Mouse (Mus musculus) kidney, embryonic 14.5 days (tissue): ENCODE measurements around the gene Slc45a1. TPM values are rescaled to one million over a fixed set of nuclear protein-coding genes. Genes with fewer than 3 reads are reported as not detected.

ENCODE experiments used
- ATAC-seq: fragments of 200-750 bp; cut with Nextera tagmentation; 2 replicates; pipeline ENCODE4 v1.8.0; 2017; ENCODE audit warnings: moderate number of reproducible peaks, mild to moderate bottlenecking, moderate TSS enrichment, moderate library complexity; ENCODE audit not compliant: low FRiP score, low TSS enrichment
- H3K27ac ChIP-seq: fragments of 300-500 bp; sonication (generic); 2 replicates; pipeline ENCODE4 v1.5.1; 2014; ENCODE audit warnings: low read depth, mild to moderate bottlenecking, low read length, moderate library complexity, mixed read lengths
- H3K27me3 ChIP-seq: fragments of 300-500 bp; sonication (generic); 2 replicates; pipeline ENCODE4 v1.6.1; 2014; ENCODE audit warnings: mild to moderate bottlenecking, low read length; ENCODE audit not compliant: control insufficient read depth, insufficient read depth
- H3K36me3 ChIP-seq: fragments of 300-500 bp; sonication (generic); 2 replicates; pipeline ENCODE4 v1.6.1; 2014; ENCODE audit warnings: low read length, mixed read lengths; ENCODE audit not compliant: control insufficient read depth, insufficient read depth
- H3K4me1 ChIP-seq: fragments of 300-500 bp; sonication (generic); 2 replicates; pipeline ENCODE4 v1.6.1; 2014; ENCODE audit warnings: low read length, mixed read lengths; ENCODE audit not compliant: control insufficient read depth, insufficient read depth
- H3K4me2 ChIP-seq: fragments of 300-500 bp; sonication (generic); replicated peaks from 2 replicates; pipeline ENCODE4 v1.6.1; 2014; ENCODE audit warnings: low read depth, mild to moderate bottlenecking, low read length
- H3K4me3 ChIP-seq: fragments of 300-500 bp; sonication (generic); 2 replicates; pipeline ENCODE4 v1.5.1; 2014; ENCODE audit warnings: mild to moderate bottlenecking, low read length
- H3K9ac ChIP-seq: fragments of 300-500 bp; sonication (generic); 2 replicates; pipeline ENCODE4 v1.6.1; 2014; ENCODE audit warnings: low read depth, mild to moderate bottlenecking, low read length, moderate library complexity
- H3K9me3 ChIP-seq: fragments of 300-500 bp; sonication (generic); 2 replicates; pipeline ENCODE4 v1.6.1; 2016; ENCODE audit warnings: low read length; ENCODE audit not compliant: control insufficient read depth
- WGBS: fragments of 180-500 bp; shearing (Covaris S2); extraction: QIAGEN DNeasy Blood & Tissue Kit; methylation state at CpG from one replicate; pipeline ENCODE4 v1.1.7; 2014; 5-methylcytosine and 5-hydroxymethylcytosine counted together
- polyA plus RNA-seq: library from polyadenylated mRNA; unstranded; fragments of >200 nt; fragmentation: Nextera tagmentation; extraction: Ambion mirVana; gene quantifications from 2 replicates; pipeline ENCODE4 v1.2.1, GENCODE M21; 2014

The Slc45a1 gene
- polyA plus RNA-seq, 1 experiment from 2014 or later = not detected

DNA sequence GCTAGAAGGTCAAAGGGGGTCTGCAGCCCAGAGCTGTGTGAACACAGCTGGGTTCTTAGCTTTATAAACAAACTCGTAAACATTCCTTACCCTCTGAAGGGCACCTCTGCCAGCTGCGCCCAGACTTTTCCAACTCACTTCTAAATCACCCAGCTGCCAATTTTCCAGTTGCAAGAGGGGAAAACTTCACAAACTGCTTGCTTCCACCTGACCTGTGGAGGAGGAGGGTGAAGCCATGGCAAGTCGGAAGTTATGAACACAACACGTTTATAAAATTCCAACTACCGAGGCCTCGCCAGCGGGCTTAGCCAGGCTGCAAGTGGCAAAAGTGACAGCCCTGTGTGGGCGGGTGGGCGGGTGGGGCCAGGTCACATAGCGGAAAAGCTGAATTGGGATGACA lies 13.8 kb upstream of the Slc45a1 start:
- WGBS = 56% methylated on average over 10 of the region's 10 CpGs
- 0 out of 2 replicates have a peak, but pooled peaks cover 3% of the 10 kb centered on the region for H3K9me3 ChIP-seq
- no peaks in the 10 kb centered on the region for H3K36me3 ChIP-seq
- H3K9ac ChIP-seq = no peak overlapping the region
- H3K27me3 ChIP-seq = no peaks in the 10 kb centered on the region
- ATAC-seq = no peak
- no peak overlapping the region for H3K4me2 ChIP-seq
- no peak overlapping the region for H3K27ac ChIP-seq
- H3K4me3 ChIP-seq = no peak overlapping the region
- H3K4me1 ChIP-seq = peaks cover 12% of the 10 kb centered on the region

DNA sequence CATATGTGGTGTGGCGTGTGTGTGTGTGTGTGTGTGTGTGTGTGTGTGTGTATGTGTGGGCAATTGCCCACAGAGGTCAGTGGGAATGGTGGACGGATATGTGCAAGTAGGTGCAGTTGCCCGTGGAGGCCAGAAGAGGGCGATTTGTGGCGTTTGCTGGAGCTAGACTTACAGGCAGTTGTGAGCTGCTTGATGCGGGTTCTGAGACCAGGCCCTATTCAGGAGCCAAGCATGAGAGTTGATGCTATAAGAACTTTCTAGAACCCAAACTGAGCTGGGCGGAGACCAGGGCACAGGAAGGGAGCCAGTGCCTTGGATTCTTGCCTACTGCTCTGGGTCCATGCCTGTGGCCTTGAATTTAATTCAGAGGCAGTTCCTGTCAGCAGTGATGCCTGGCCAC lies 12.8 kb upstream of the Slc45a1 start:
- no peak overlapping the region for H3K27ac ChIP-seq
- H3K9ac ChIP-seq = no peak overlapping the region
- no peak overlapping the region for H3K4me3 ChIP-seq
- no peak overlapping the region for H3K4me2 ChIP-seq
- 84% methylated on average over 7 of the region's 7 CpGs for WGBS
- ATAC-seq = no peak
- H3K4me1 ChIP-seq = peaks cover 13% of the 10 kb centered on the region
- no peaks in the 10 kb centered on the region for H3K36me3 ChIP-seq
- no peaks in the 10 kb centered on the region for H3K27me3 ChIP-seq
- 0 out of 2 replicates have a peak, but pooled peaks cover 3% of the 10 kb centered on the region for H3K9me3 ChIP-seq

DNA sequence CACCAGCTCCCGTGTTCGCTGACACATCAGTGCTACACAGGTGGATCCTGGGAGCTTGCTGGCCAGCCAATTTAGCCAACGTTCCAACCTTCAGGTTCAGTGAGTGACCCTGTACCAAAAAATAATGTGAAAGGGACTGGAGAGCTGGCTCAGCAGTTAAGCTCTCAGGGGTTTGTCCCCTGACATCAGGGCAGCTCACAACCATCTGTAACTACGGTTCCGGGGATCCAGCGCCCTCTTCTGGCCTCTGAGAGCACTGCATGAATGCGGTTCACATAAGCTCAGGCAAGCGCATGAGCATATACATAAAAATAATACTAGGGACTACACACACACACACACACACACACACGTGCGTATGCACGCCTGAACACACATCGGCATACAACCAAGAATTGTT lies 11.2 kb upstream of the Slc45a1 start:
- Histone ChIP-seq H3K4me3 (no peak overlapping the region), H3K9ac (no peak overlapping the region), H3K4me1 (peaks cover 13% of the 10 kb centered on the region), H3K27me3 (no peaks in the 10 kb centered on the region), H3K4me2 (no peak overlapping the region), H3K9me3 (no peaks in the 10 kb centered on the region), H3K27ac (no peak overlapping the region), H3K36me3 (no peaks in the 10 kb centered on the region)
- no peak for ATAC-seq
- WGBS = 61% methylated on average over 12 of the region's 12 CpGs

DNA sequence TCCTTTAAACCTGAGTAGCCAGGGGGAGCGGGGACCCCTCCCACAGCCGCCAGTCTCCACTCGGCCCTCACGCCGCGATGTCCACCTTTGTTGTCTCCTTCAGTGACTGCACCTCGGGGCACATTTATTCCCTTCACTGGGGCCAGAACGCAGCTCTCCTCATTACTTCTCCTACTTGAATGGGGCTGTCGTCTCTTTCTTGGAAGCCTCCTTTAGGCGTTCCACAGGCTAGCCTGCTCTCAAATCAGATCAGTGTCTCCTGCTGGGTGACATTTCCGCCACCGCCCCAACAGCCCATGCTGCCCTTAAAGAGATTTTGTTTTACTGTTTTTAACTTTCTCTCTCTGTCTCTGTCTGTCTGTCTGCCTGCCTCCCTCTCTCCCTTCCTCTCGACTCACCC lies 9.9 kb upstream of the Slc45a1 start:
- no peaks in the 10 kb centered on the region for H3K27me3 ChIP-seq
- no peak overlapping the region for H3K27ac ChIP-seq
- ATAC-seq = no peak
- H3K36me3 ChIP-seq = no peaks in the 10 kb centered on the region
- peak overlapping the region; percentile 13; the same call in 1 of the 2 replicates for H3K4me3 ChIP-seq
- H3K9ac ChIP-seq = peak overlapping the region; percentile 14; the same call in 1 of the 2 replicates
- 4% methylated on average over 13 of the region's 13 CpGs for WGBS
- H3K9me3 ChIP-seq = no peaks in the 10 kb centered on the region
- H3K4me2 ChIP-seq = peak overlapping the region; percentile 43
- H3K4me1 ChIP-seq = peaks cover 13% of the 10 kb centered on the region

DNA sequence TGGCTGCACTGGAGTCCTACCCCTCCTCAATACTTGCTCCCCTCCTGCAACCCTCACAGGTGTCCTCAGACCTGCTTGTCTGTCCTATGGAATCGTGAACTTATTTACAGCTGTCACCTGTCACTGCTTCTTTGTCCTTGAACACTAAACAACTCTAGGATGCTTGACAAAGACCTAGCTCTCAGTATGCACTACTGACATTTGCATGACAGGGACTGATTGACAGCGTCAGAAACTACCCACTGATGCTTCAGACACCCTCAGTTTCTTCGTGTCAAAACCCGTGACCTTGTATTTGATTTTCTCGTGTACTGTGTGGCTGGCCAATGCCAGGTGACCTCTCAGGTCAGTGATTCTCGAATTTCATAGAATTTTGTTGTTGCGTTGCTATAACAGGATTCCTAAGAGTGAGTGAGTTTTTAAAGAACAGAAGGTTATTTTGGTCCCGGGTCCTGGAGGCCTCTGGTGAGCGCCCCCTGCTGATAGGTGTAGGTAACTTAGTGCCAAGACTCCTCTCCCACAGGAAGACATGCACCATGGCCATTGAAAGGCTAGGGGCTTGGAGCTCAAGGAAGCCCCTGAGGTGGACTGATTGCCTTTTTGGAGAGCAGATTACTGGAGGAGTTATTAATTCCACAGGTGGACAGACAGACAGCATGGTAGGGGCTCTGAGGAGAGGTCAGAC lies 8.1 kb upstream of the Slc45a1 start:
- Histone ChIP-seq H3K36me3 (no peaks in the 10 kb centered on the region), H3K4me1 (peaks cover 13% of the 10 kb centered on the region), H3K27me3 (no peaks in the 10 kb centered on the region), H3K9ac (no peak overlapping the region), H3K27ac (no peak overlapping the region), H3K9me3 (no peaks in the 10 kb centered on the region), H3K4me2 (no peak overlapping the region), H3K4me3 (no peak overlapping the region)
- no peak for ATAC-seq
- 77% methylated on average over 9 of the region's 9 CpGs for WGBS

DNA sequence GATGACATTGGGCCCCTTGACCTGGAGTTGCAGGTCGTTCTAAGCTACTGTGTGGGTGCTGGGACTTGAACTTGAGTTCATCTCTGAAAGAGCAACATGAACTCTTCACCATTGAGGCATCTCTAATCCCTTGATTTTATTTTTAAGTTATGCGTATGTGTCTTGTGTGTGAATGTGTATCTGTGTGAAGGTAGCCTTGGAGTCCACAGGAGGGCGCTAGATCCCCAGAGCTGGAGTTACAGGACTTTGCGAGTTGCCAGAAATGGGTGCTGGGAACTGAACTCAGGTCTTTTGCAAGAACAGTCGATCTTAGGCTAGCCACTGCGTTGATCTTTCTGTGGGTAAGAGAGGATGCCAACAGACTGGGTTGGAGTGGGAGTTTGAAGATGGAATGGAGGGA lies 4.5 kb upstream of the Slc45a1 start:
- H3K4me1 ChIP-seq = peaks cover 12% of the 10 kb centered on the region; the same call in 1 of the 2 replicates
- H3K4me2 ChIP-seq = no peak overlapping the region
- no peak overlapping the region for H3K4me3 ChIP-seq
- H3K27ac ChIP-seq = no peak overlapping the region
- H3K27me3 ChIP-seq = peaks cover 17% of the 10 kb centered on the region
- no peaks in the 10 kb centered on the region for H3K36me3 ChIP-seq
- H3K9ac ChIP-seq = no peak overlapping the region
- ATAC-seq = no peak
- H3K9me3 ChIP-seq = no peaks in the 10 kb centered on the region
- 89% methylated on average over 6 of the region's 6 CpGs for whole genome bisulfite sequencing

DNA sequence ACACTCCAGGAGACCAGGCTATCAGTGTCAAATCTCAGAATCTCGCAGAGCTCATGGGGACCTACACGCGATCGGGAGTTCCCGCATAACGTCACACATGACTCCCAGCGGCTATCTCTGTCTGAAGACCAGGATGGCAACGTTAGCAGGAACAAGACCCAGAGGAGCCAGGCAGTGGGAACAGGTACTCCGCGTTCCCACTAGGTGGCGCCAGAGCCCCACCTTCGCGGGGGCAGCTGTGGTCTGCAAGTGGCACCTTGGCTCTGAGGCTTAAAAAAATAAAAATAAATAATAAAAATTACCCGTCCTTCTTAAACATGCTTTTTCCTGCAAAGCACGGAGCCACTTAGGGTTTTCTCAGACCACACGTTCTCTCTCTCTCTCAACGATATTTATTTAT lies 4.0 kb upstream of the Slc45a1 start:
- Histone ChIP-seq H3K9me3 (no peaks in the 10 kb centered on the region), H3K4me2 (peak overlapping the region; percentile 32; the same call in 1 of the 2 replicates), H3K27ac (no peak overlapping the region), H3K9ac (no peak overlapping the region), H3K27me3 (peaks cover 19% of the 10 kb centered on the region), H3K4me3 (no peak overlapping the region), H3K4me1 (peaks cover 8% of the 10 kb centered on the region; the same call in 1 of the 2 replicates), H3K36me3 (no peaks in the 10 kb centered on the region)
- ATAC-seq = peak; percentile 68; the same call in 1 of the 2 replicates
- 5% methylated on average over 17 of the region's 17 CpGs for WGBS

DNA sequence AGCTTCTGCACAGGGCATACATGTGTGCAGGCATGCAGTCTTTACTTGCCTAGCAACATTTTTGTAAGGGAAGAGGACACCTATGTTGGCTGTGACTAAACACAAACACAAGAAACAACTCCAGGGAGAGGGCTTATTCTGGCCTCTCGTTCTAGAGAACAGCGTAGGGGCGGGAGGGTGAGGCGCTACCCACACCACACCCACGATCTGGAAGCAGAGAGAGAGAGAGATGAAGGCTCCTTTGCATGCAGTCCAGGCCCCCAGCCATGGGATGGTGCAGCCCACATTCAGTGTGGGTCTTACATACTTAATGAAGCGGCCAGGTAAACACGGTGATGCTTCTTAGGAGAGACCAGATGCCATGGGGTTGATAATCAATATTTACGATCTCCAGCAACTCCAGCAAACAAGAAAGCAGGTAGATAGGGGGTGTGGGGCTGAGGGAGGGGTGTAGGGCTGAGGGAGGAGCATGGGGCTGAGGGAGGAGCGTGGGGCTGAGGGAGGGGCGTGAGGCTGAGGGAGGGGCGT lies 1.2 kb upstream of the Slc45a1 start:
- peaks cover 19% of the 10 kb centered on the region for H3K27me3 ChIP-seq
- H3K27ac ChIP-seq = no peak overlapping the region
- no peak overlapping the region for H3K9ac ChIP-seq
- H3K4me1 ChIP-seq = peaks cover 6% of the 10 kb centered on the region; the same call in 1 of the 2 replicates
- H3K4me2 ChIP-seq = no peak overlapping the region
- ATAC-seq = no peak
- WGBS = 47% methylated on average over 11 of the region's 11 CpGs
- H3K9me3 ChIP-seq = no peaks in the 10 kb centered on the region
- no peak overlapping the region for H3K4me3 ChIP-seq
- no peaks in the 10 kb centered on the region for H3K36me3 ChIP-seq

DNA sequence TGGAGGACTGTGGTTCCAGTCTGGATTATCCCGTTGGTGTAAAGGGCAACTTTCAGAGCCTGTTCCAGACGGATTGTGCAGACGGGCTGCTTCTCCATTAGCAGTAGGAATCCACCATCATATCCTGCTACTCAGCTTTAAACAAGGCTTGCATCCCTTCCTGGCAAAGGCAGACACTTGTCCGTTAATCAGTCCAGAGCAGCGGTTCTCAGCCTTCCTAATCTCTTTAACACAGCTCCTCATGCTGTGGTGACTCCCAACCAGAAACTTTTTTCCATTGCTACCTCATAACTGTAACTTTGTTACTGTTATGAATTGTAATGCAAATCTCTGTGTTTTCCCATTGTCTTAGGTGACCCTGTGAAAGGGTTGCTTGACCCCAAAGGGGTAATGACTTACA lies 2.6 kb downstream of the Slc45a1 start:
- Histone ChIP-seq H3K27me3 (peaks cover 16% of the 10 kb centered on the region), H3K4me1 (peaks cover 6% of the 10 kb centered on the region; the same call in 1 of the 2 replicates), H3K9me3 (no peaks in the 10 kb centered on the region), H3K4me2 (no peak overlapping the region), H3K9ac (no peak overlapping the region), H3K4me3 (no peak overlapping the region), H3K27ac (no peak overlapping the region), H3K36me3 (no peaks in the 10 kb centered on the region)
- no peak for ATAC-seq
- WGBS = 87% methylated on average over 5 of the region's 5 CpGs
